In the genomic region with DNA sequence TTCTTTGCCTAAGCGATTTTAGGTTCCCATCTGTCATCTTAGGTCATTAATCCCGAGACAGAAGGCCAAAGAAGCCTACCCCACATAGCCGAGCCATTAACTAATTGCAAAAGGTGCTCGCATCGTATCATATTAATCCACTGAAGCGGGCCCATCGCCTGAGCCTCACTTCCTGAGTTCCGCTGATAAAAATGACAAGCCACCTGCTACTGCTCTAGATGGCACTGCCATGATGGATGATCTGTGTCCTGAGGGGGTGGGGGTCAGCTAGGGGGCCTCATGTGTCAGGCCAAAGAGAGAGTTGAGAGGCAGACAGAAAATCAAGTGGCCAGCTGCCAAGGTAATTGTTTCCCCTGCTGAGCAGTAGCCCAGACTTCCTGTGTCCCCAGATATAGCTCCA, we compare ENCODE assay signal across 24 mouse cellular contexts.
"Had no signal": no experiment of that assay in that cellular context is flagged by ENCODE, and none has a peak within 500 bp of the region (broad histone marks: within the 10 kb centered on the region; RNA-seq: fewer than 3 reads in every experiment).

No protein-coding gene starts in this region.

- H3K9ac ChIP-seq: intestine, embryonic 15.5 days; limb, embryonic 13.5 days; liver, embryonic 12.5 days; liver, embryonic 15.5 days; midbrain, embryonic 13.5 days; neural tube, embryonic 13.5 days; stomach, embryonic 15.5 days had no signal

- H3K4me1 ChIP-seq: intestine, embryonic 15.5 days; limb, embryonic 13.5 days; liver, embryonic 12.5 days; liver, embryonic 15.5 days; megakaryocyte, embryonic 14.5 days; midbrain, embryonic 10.5 days; midbrain, embryonic 13.5 days; neural tube, embryonic 13.5 days; stomach, embryonic 15.5 days had no signal

- ATAC-seq: intestine, embryonic 15.5 days; liver, embryonic 12.5 days; midbrain, embryonic 13.5 days; midbrain, embryonic 16.5 days had no signal

- H3K9me3 ChIP-seq: intestine, embryonic 15.5 days; limb, embryonic 10.5 days; limb, embryonic 13.5 days; liver, embryonic 12.5 days; liver, embryonic 15.5 days; midbrain, embryonic 10.5 days; midbrain, embryonic 13.5 days; neural tube, embryonic 13.5 days; stomach, embryonic 15.5 days had no signal

- H3K36me3 ChIP-seq: intestine, embryonic 15.5 days; limb, embryonic 10.5 days; limb, embryonic 13.5 days; liver, embryonic 12.5 days; liver, embryonic 15.5 days; midbrain, embryonic 10.5 days; midbrain, embryonic 13.5 days; neural tube, embryonic 13.5 days; stomach, embryonic 15.5 days had no signal

- H3K27ac ChIP-seq: intestine, embryonic 15.5 days; kidney, postnatal 0 days; layer of hippocampus, adult 2 months; limb, embryonic 10.5 days; limb, embryonic 13.5 days; liver, embryonic 12.5 days; liver, embryonic 15.5 days; midbrain, embryonic 10.5 days; midbrain, embryonic 13.5 days; neural tube, embryonic 13.5 days; stomach, embryonic 15.5 days had no signal

- DNase-seq: kidney, adult 11 months; layer of hippocampus, adult 9-11 months; liver; lung, adult 18-20 months; lung, postnatal 36 days; right cerebral cortex, adult 18-20 months; right cerebral cortex, postnatal 14 days; right cerebral cortex, postnatal 4 days; spleen, adult 18-20 months; thymus, postnatal 25 days had no signal

- H3K4me2 ChIP-seq: intestine, embryonic 15.5 days; limb, embryonic 13.5 days; liver, embryonic 12.5 days; liver, embryonic 15.5 days; midbrain, embryonic 13.5 days; neural tube, embryonic 13.5 days; stomach, embryonic 15.5 days had no signal

- H3K27me3 ChIP-seq: liver, embryonic 15.5 days; midbrain, embryonic 13.5 days; neural tube, embryonic 13.5 days; stomach, embryonic 15.5 days had no signal

- H3K4me3 ChIP-seq: intestine, embryonic 15.5 days; layer of hippocampus, adult 2 months; limb, embryonic 10.5 days; limb, embryonic 13.5 days; liver, embryonic 12.5 days; liver, embryonic 15.5 days; megakaryocyte, embryonic 14.5 days; midbrain, embryonic 10.5 days; midbrain, embryonic 13.5 days; myocyte; neural tube, embryonic 13.5 days; stomach, embryonic 15.5 days had no signal
